In the genomic region with DNA sequence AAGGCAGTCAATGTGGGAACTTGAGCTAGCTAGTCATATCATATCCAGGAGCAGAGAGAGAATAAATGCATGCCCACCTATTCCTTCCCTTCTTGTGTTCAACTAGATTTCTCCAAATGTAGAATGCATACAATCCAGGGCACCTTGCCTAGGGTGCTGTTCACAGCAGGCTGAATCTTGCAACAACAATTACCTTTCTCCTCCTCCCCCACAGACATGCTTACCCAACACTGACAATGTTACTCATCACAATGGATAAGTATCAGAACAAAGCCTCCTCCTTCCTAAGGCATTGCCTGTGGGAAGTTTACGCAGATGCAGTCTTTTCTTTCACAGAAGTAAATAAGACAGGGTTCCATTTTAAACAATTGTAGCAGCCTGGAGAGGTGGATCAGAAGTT, we compare ENCODE assay signal across 28 mouse cellular contexts. TPM values are rescaled to one million over a fixed set of nuclear protein-coding genes. Genes with fewer than 3 reads are reported as not detected.
"Had no signal": no experiment of that assay in that cellular context is flagged by ENCODE, and none has a peak within 500 bp of the region (broad histone marks: within the 10 kb centered on the region; RNA-seq: fewer than 3 reads in every experiment).

No protein-coding gene starts in this region.

- H3K27ac ChIP-seq: gastrocnemius, adult 2 months; heart, adult 2 months; heart, embryonic 10.5 days; hindbrain, embryonic 10.5 days; hindbrain, embryonic 12.5 days; hindbrain, embryonic 14.5 days; intestine, embryonic 15.5 days; left cerebral cortex, adult 2 months; limb, embryonic 10.5 days; limb, embryonic 12.5 days; liver, embryonic 13.5 days had no signal

- ATAC-seq: hindbrain, embryonic 16.5 days; inflammation-experienced regulatory T-cells, adult 6 months; intestine, embryonic 15.5 days; intestine, postnatal 0 days had no signal

- DNase-seq: gastrocnemius, adult 2 months; gastrocnemius, postnatal 10 days; gastrocnemius, postnatal 25 days; heart, adult 2 months; heart, postnatal 10 days; heart, postnatal 4 days; kidney, adult 18-20 months; kidney, adult 8-10 months; kidney, postnatal 10 days; kidney, postnatal 25 days; kidney, postnatal 4 days; layer of hippocampus, adult 9-11 months; liver; liver, embryonic 13.5 days had no signal

- H3K4me3 ChIP-seq: gastrocnemius, adult 2 months; heart, adult 2 months; heart, embryonic 10.5 days; heart, embryonic 12.5 days; hindbrain, embryonic 10.5 days; hindbrain, embryonic 12.5 days; intestine, embryonic 15.5 days; left cerebral cortex, adult 2 months; limb, embryonic 10.5 days; limb, embryonic 12.5 days; liver, embryonic 13.5 days had no signal

- H3K36me3 ChIP-seq: heart, embryonic 10.5 days; heart, embryonic 12.5 days; hindbrain, embryonic 10.5 days; hindbrain, embryonic 12.5 days; intestine, embryonic 15.5 days; limb, embryonic 10.5 days; limb, embryonic 12.5 days; liver, embryonic 13.5 days had no signal

- H3K27me3 ChIP-seq: heart, embryonic 12.5 days; hindbrain, embryonic 12.5 days; intestine, embryonic 15.5 days; limb, embryonic 12.5 days; liver, embryonic 13.5 days had no signal

- H3K4me1 ChIP-seq: heart, embryonic 10.5 days; heart, embryonic 12.5 days; hindbrain, embryonic 10.5 days; hindbrain, embryonic 12.5 days; intestine, embryonic 15.5 days; limb, embryonic 10.5 days; limb, embryonic 12.5 days; liver, embryonic 13.5 days had no signal

- H3K4me2 ChIP-seq: heart, embryonic 12.5 days; hindbrain, embryonic 12.5 days; hindbrain, embryonic 14.5 days; intestine, embryonic 15.5 days; limb, embryonic 12.5 days; liver, embryonic 11.5 days; liver, embryonic 13.5 days had no signal

- H3K9ac ChIP-seq: heart, embryonic 12.5 days; hindbrain, embryonic 12.5 days; hindbrain, embryonic 14.5 days; intestine, embryonic 15.5 days; limb, embryonic 12.5 days; liver, embryonic 13.5 days had no signal

- H3K9me3 ChIP-seq: heart, embryonic 10.5 days; hindbrain, embryonic 10.5 days; hindbrain, embryonic 12.5 days; intestine, embryonic 15.5 days; limb, embryonic 10.5 days; liver, embryonic 13.5 days had no signal

RNA-seq across cellular contexts. Expression of a gene that starts 15.8 kb away (rescaled TPM):
- total RNA-seq: granulocyte monocyte progenitor cell, adult 5-6 weeks had no signal
- polyA plus RNA-seq: inflammation-experienced regulatory T-cells, adult 6 months had no signal
